8 mouse cellular contexts compared by ENCODE assay signal in the genomic region with DNA sequence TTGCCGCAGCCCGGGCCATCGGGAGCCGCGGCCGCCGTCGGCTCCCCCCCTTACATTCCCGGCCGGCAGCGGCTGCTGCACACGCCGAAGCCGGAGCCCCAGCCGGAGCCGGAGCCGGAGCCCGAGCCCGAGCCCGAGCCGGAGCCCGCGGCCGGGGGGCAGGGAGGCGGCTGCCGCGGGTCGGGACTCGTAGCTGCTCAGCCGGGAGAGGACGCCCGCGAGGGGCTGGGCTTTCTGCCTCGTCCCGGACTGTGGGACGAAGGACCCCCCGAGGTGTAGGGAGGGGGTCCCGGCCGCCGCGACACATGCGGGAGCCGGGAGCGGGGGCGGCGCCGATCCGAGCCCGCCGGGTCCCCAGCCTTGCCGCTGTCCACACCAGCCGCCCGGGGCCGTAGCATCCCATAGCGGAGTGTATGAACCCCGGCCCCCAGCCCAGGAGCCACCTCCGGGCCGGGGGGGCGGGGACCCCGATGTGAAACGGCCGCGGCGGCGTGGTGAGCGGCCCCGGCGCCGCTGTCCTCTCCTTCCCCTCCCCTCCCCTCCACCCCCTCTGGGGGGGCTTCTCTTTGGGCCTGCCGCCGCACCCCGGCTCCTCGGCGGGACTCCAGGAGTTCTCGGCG. TPM values are rescaled to one million over a fixed set of nuclear protein-coding genes. Genes with fewer than 3 reads are reported as not detected.
A peak's percentile ranks its signal among the peaks of the same experiment; 100 is the strongest.
DNase-seq lines count a peak whose midpoint lies in the region; ATAC-seq and TF ChIP-seq lines count a peak whose summit lies in the region.

A gene (plus strand): TSS at position 507 of the 620 bp plus-strand sequence.

- H3K4me1 ChIP-seq in forebrain, postnatal 0 days (ENCODE audit: insufficient read depth), result peaks cover 6% of the 10 kb centered on the region; the same call in 1 of the 2 replicates
- H3K4me1 ChIP-seq in hindbrain, embryonic 11.5 days (replicated peaks; ENCODE audit: control insufficient read depth, insufficient read depth, low read length), result peaks cover 4% of the 10 kb centered on the region; the same call in 1 of the 2 replicates
- H3K4me1 ChIP-seq in midbrain, embryonic 14.5 days (ENCODE audit: control insufficient read depth, insufficient read depth, low read length), result peaks cover 20% of the 10 kb centered on the region

- peak; percentile 47 for DNase-seq in retina, postnatal 1 day
- no peak for DNase-seq in retina, embryonic 14.5 days (ENCODE audit: low spot score)
- no peak for DNase-seq in adrenal gland, postnatal 10 days
- no peak for DNase-seq in forebrain, postnatal 0 days
- DNase-seq in hindbrain, embryonic 11.5 days (ENCODE audit: low spot score), result no peak
- no peak for DNase-seq in left cerebral cortex, postnatal 14 days (ENCODE audit: low spot score in 2 of 2)
- no peak for DNase-seq in midbrain, embryonic 14.5 days

- H3K27ac ChIP-seq in forebrain, postnatal 0 days (ENCODE audit: low read depth, low read length), result peak within 1 kb of the TSS; percentile 96
- H3K27ac ChIP-seq in hindbrain, embryonic 11.5 days (ENCODE audit: low read depth, low read length), result peak within 1 kb of the TSS; percentile 94
- H3K27ac ChIP-seq in midbrain, embryonic 14.5 days (replicated peaks; ENCODE audit: low read depth, low read length), result peak within 1 kb of the TSS; percentile 93

- TF ChIP-seq CTCF in forebrain, postnatal 0 days (IDR thresholded peaks at IDR 0.05; ENCODE audit: low read depth), result no peak

- no peaks in the 10 kb centered on the region for H3K27me3 ChIP-seq in forebrain, postnatal 0 days (ENCODE audit: insufficient read depth, low read length)
- H3K27me3 ChIP-seq in hindbrain, embryonic 11.5 days (ENCODE audit: control insufficient read depth, insufficient read depth, low read length), result no peaks in the 10 kb centered on the region
- H3K27me3 ChIP-seq in midbrain, embryonic 14.5 days (ENCODE audit: control insufficient read depth, insufficient read depth, low read length), result no peaks in the 10 kb centered on the region

- peak; percentile 49 for ATAC-seq in forebrain, postnatal 0 days
- peak; percentile 63 for ATAC-seq in hindbrain, embryonic 11.5 days (ENCODE audit: low FRiP score)
- ATAC-seq in midbrain, embryonic 14.5 days (ENCODE audit: low FRiP score, low TSS enrichment), result peak; percentile 61
- ATAC-seq in erythroid progenitor cell, adult 5-6 weeks (replicated peaks; ENCODE audit: low FRiP score, poor library complexity, severe bottlenecking), result no peak

- intact Hi-C loops in left cerebral cortex, postnatal 14 days (cut with DNase I), result no loop called here

- H3K9ac ChIP-seq in forebrain, postnatal 0 days, result peak within 1 kb of the TSS; percentile 82
- H3K9ac ChIP-seq in hindbrain, embryonic 11.5 days (ENCODE audit: low read depth, low read length), result peak within 1 kb of the TSS; percentile 83
- H3K9ac ChIP-seq in midbrain, embryonic 14.5 days (replicated peaks; ENCODE audit: low read length), result peak within 1 kb of the TSS; percentile 82

- peak within 1 kb of the TSS; percentile 94 for H3K4me3 ChIP-seq in forebrain, postnatal 0 days (ENCODE audit: low read depth, low read length)
- peak within 1 kb of the TSS; percentile 99 for H3K4me3 ChIP-seq in hindbrain, embryonic 11.5 days (ENCODE audit: low read depth, low read length)
- peak within 1 kb of the TSS; percentile 97 for H3K4me3 ChIP-seq in midbrain, embryonic 14.5 days (replicated peaks; ENCODE audit: low read depth, low read length)

- 3% methylated on average over 67 of the region's 76 CpGs for WGBS in forebrain, postnatal 0 days
- 0% methylated on average over 51 of the region's 76 CpGs for WGBS in hindbrain, embryonic 11.5 days
- under 1% methylated on average over 76 of the region's 76 CpGs for WGBS in midbrain, embryonic 14.5 days

- no peaks in the 10 kb centered on the region; the same call in 1 of the 2 replicates for H3K36me3 ChIP-seq in forebrain, postnatal 0 days (ENCODE audit: insufficient read depth)
- H3K36me3 ChIP-seq in hindbrain, embryonic 11.5 days (ENCODE audit: control insufficient read depth, insufficient read depth, low read length), result no peaks in the 10 kb centered on the region
- H3K36me3 ChIP-seq in midbrain, embryonic 14.5 days (ENCODE audit: control insufficient read depth, insufficient read depth, low read length), result no peaks in the 10 kb centered on the region

- H3K9me3 ChIP-seq in forebrain, postnatal 0 days (ENCODE audit: low read length), result no peaks in the 10 kb centered on the region
- no peaks in the 10 kb centered on the region for H3K9me3 ChIP-seq in hindbrain, embryonic 11.5 days (ENCODE audit: control insufficient read depth, low read length)
- no peaks in the 10 kb centered on the region for H3K9me3 ChIP-seq in midbrain, embryonic 14.5 days (ENCODE audit: control insufficient read depth, low read length)

- peak within 1 kb of the TSS; percentile 98 for H3K4me2 ChIP-seq in forebrain, postnatal 0 days (ENCODE audit: low read depth)
- peak within 1 kb of the TSS; percentile 99 for H3K4me2 ChIP-seq in hindbrain, embryonic 11.5 days (replicated peaks; ENCODE audit: low read depth, low read length)
- H3K4me2 ChIP-seq in midbrain, embryonic 14.5 days (ENCODE audit: low read length), result peak within 1 kb of the TSS; percentile 100

RNA-seq across cellular contexts. Expression of the gene that starts here (rescaled TPM):
- total RNA-seq in adrenal gland, postnatal 10 days (2021), result 10 to 100 TPM; 14.2 to 16.8 TPM
- 69.5 and 84.1 TPM in 2 replicates for total RNA-seq in forebrain, postnatal 0 days (2014; rRNA removed)
- polyA plus RNA-seq in forebrain, postnatal 0 days (2015; fragmentation: Nextera tagmentation; extraction: Ambion mirVana), result 43.6 and 46.3 TPM in 2 replicates
- polyA plus RNA-seq in hindbrain, embryonic 11.5 days (2014; fragmentation: Nextera tagmentation; extraction: Ambion mirVana), result 18.7 and 21.1 TPM in 2 replicates
- 100 to 1,000 TPM; 240 to 267 TPM for total RNA-seq in left cerebral cortex, postnatal 14 days (2021)
- polyA plus RNA-seq in midbrain, embryonic 14.5 days (2014; fragmentation: Nextera tagmentation; extraction: Ambion mirVana), result 24.7 and 26.7 TPM in 2 replicates
- total RNA-seq in erythroid progenitor cell, adult 5-6 weeks (2015; ENCODE audit: low replicate concordance), result 9.6 and 14.1 TPM in 2 replicates
- total RNA-seq in erythroid progenitor cell, adult 5-6 weeks (2017; ENCODE audit: low replicate concordance), result 18.0 and 22.5 TPM in 2 replicates
